Mouse (Mus musculus): Measurements from ENCODE around the gene Plekhs1.

Gene Plekhs1

GRCm38 (mm10) chr19:56461522-56462101 is at the start of gene Plekhs1:
Gene Plekhs1, plus strand, starts transcription at chr19:56461640.
- DNase-seq = no peak

- DNase-seq = no peak
These were observed 43.0 kb upstream of the Plekhs1 start for GRCm38 (mm10) chr19:56418404-56418803.

- DNase-seq = no peak
These were observed 42.0 kb upstream of the Plekhs1 start for GRCm38 (mm10) chr19:56419452-56419851.

- no peak for DNase-seq
These were observed 41.1 kb upstream of the Plekhs1 start for GRCm38 (mm10) chr19:56420345-56420744.

GRCm38 (mm10) chr19:56422476-56423338 is 38.7 kb upstream of the Plekhs1 start:
- DNase-seq = peak; percentile 84

- peak; percentile 27 for DNase-seq
These were observed 38.1 kb upstream of the Plekhs1 start for GRCm38 (mm10) chr19:56423370-56423769.

GRCm38 (mm10) chr19:56424606-56425395 is 36.6 kb upstream of the Plekhs1 start:
- no peak for DNase-seq

- no peak for DNase-seq
These were observed 35.9 kb upstream of the Plekhs1 start for GRCm38 (mm10) chr19:56425492-56425891.

GRCm38 (mm10) chr19:56430369-56430768 is 31.1 kb upstream of the Plekhs1 start:
- DNase-seq = peak; percentile 42

- no peak for DNase-seq
These were observed 28.7 kb upstream of the Plekhs1 start for GRCm38 (mm10) chr19:56432706-56433105.

GRCm38 (mm10) chr19:56433581-56433980 is 27.9 kb upstream of the Plekhs1 start:
- DNase-seq = no peak

GRCm38 (mm10) chr19:56436380-56436779 is 25.1 kb upstream of the Plekhs1 start:
- DNase-seq = no peak

GRCm38 (mm10) chr19:56438357-56439071 is 22.9 kb upstream of the Plekhs1 start:
- no peak for DNase-seq

- DNase-seq = no peak
These were observed 22.4 kb upstream of the Plekhs1 start for GRCm38 (mm10) chr19:56439072-56439434.

- no peak for DNase-seq
These were observed 18.0 kb upstream of the Plekhs1 start for GRCm38 (mm10) chr19:56443445-56443844.

- DNase-seq = no peak
These were observed 12.7 kb upstream of the Plekhs1 start for GRCm38 (mm10) chr19:56448784-56449183.

GRCm38 (mm10) chr19:56449537-56449936 is 11.9 kb upstream of the Plekhs1 start:
- no peak for DNase-seq

GRCm38 (mm10) chr19:56450892-56451291 is 10.5 kb upstream of the Plekhs1 start:
- no peak for DNase-seq

- no peak for DNase-seq
These were observed 9.6 kb upstream of the Plekhs1 start for GRCm38 (mm10) chr19:56451867-56452266.

- DNase-seq = no peak
These were observed 9.0 kb upstream of the Plekhs1 start for GRCm38 (mm10) chr19:56452421-56452820.

GRCm38 (mm10) chr19:56454862-56455261 is 6.6 kb upstream of the Plekhs1 start:
- no peak for DNase-seq

GRCm38 (mm10) chr19:56455369-56455768 is 6.1 kb upstream of the Plekhs1 start:
- no peak for DNase-seq

GRCm38 (mm10) chr19:56457569-56457968 is 3.9 kb upstream of the Plekhs1 start:
- DNase-seq = no peak
